ENCODE assay signal across 1 mouse cellular context in genomic region chr7:142357566-142357965, GRCm38 (mm10).
A peak's percentile ranks its signal among the peaks of the same experiment; 100 is the strongest.
TF ChIP-seq lines count a peak whose summit lies in the region.

No protein-coding gene starts in this region.

TF ChIP-seq in CH12.LX, 34 proteins besides CTCF, POLR2A, EP300 and RAD21:
- TF ChIP-seq PAX5 (IDR thresholded peaks at IDR 0.05; ENCODE audit: low read length) = no peak
- TF ChIP-seq ZC3H11A (IDR thresholded peaks at IDR 0.05; ENCODE audit: low read depth, low read length) = no peak
- TF ChIP-seq ZNF384 (IDR thresholded peaks at IDR 0.05; ENCODE audit: low read depth, low read length) = no peak
- TF ChIP-seq TCF12 (IDR thresholded peaks at IDR 0.05; ENCODE audit: low read depth, low read length) = peak; percentile 49; the same call in 1 of the 2 replicates
